Comparison of ENCODE assay signal across 8 mouse cellular contexts in genomic region chr3:97867221-97868023, GRCm38 (mm10). TPM values are rescaled to one million over a fixed set of nuclear protein-coding genes. Genes with fewer than 3 reads are reported as not detected.
A peak's percentile ranks its signal among the peaks of the same experiment; 100 is the strongest.
DNase-seq lines count a peak whose midpoint lies in the region; ATAC-seq and TF ChIP-seq lines count a peak whose summit lies in the region.

No protein-coding gene starts in this region.

- H3K36me3 ChIP-seq in thymus, adult 2 months (ENCODE audit: control insufficient read depth, insufficient read depth, low read length) = no peaks in the 10 kb centered on the region
- H3K36me3 ChIP-seq in heart, postnatal 0 days (replicated peaks; ENCODE audit: control insufficient read depth, insufficient read depth, low read length) = no peaks in the 10 kb centered on the region
- no peaks in the 10 kb centered on the region for H3K36me3 ChIP-seq in myocyte (ENCODE audit: control insufficient read depth, insufficient read depth)

- no peak for TF ChIP-seq CTCF in thymus, adult 2 months (IDR thresholded peaks at IDR 0.05; ENCODE audit: borderline replicate concordance, control insufficient read depth, extremely low read depth, insufficient read depth, low read length, poor library complexity)
- no peak for TF ChIP-seq CTCF in heart, postnatal 0 days (IDR thresholded peaks at IDR 0.05; ENCODE audit: low read depth)

- H3K4me3 ChIP-seq in thymus, adult 2 months (ENCODE audit: control insufficient read depth, insufficient read depth, low read length) = peak overlapping the region; percentile 49
- H3K4me3 ChIP-seq in heart, postnatal 0 days (ENCODE audit: low read depth, low read length) = peak overlapping the region; percentile 77
- H3K4me3 ChIP-seq in myocyte = peak overlapping the region; percentile 64

- WGBS in thymus, adult 2 months = 7% methylated on average over 28 of the region's 28 CpGs
- WGBS in heart, postnatal 0 days = 2% methylated on average over 28 of the region's 28 CpGs

- H3K9me3 ChIP-seq in heart, postnatal 0 days (replicated peaks; ENCODE audit: control insufficient read depth, low read length) = no peaks in the 10 kb centered on the region

- H3K27ac ChIP-seq in thymus, adult 2 months (ENCODE audit: control insufficient read depth, insufficient read depth, low read length) = no peak overlapping the region
- peak overlapping the region; percentile 99 for H3K27ac ChIP-seq in heart, postnatal 0 days (ENCODE audit: low read depth)

- TF ChIP-seq POLR2A in thymus, adult 2 months (IDR thresholded peaks at IDR 0.05; ENCODE audit: control insufficient read depth, extremely low read depth, insufficient read depth, low read length, poor library complexity) = no peak
- no peak for TF ChIP-seq POLR2A in myocyte (IDR thresholded peaks at IDR 0.05; ENCODE audit: insufficient read length, low read depth)

- TF ChIP-seq EP300 in heart, postnatal 0 days (IDR thresholded peaks at IDR 0.05; ENCODE audit: low read depth) = no peak

- peak; percentile 9 for ATAC-seq in heart, postnatal 0 days (ENCODE audit: insufficient read depth, low read depth)

- peaks cover 6% of the 10 kb centered on the region; the same call in 1 of the 2 replicates for H3K27me3 ChIP-seq in thymus, adult 2 months (ENCODE audit: control insufficient read depth, insufficient read depth, low read length)
- H3K27me3 ChIP-seq in heart, postnatal 0 days (ENCODE audit: control insufficient read depth, insufficient read depth, low read length) = peaks cover 5% of the 10 kb centered on the region; the same call in 1 of the 2 replicates
- H3K27me3 ChIP-seq in myocyte (ENCODE audit: control insufficient read depth, insufficient read depth, insufficient read length) = no peaks in the 10 kb centered on the region

- peaks cover 9% of the 10 kb centered on the region for H3K4me1 ChIP-seq in thymus, adult 2 months (replicated peaks; ENCODE audit: control insufficient read depth, insufficient read depth, low read length)
- peaks cover 5% of the 10 kb centered on the region; the same call in 1 of the 2 replicates for H3K4me1 ChIP-seq in heart, postnatal 0 days (ENCODE audit: control insufficient read depth, insufficient read depth)

- H3K79me2 ChIP-seq in myocyte (ENCODE audit: control insufficient read depth, insufficient read depth) = peaks cover 14% of the 10 kb centered on the region

- intact Hi-C loops in left cerebral cortex, postnatal 36 days (cut with DNase I) = loop anchor here (5.0 kb wide), 1 partner anchor 100 kb away; no protein-coding TSS in a partner anchor

- peak; percentile 11 for DNase-seq in adrenal gland, adult 2 months
- no peak for DNase-seq in adrenal gland, postnatal 25 days
- no peak for DNase-seq in thymus, adult 2 months
- no peak for DNase-seq in thymus, postnatal 10 days (ENCODE audit: low spot score in 2 of 2)
- DNase-seq in heart, postnatal 0 days (ENCODE audit: low spot score) = peak; percentile 16
- peak; percentile 56 to 59 for DNase-seq in left cerebral cortex, postnatal 36 days (ENCODE audit: low spot score in 2 of 2)
- no peak for DNase-seq in spleen, postnatal 4 days (ENCODE audit: low spot score in 2 of 2)

- peak overlapping the region; percentile 85 for H3K9ac ChIP-seq in heart, postnatal 0 days (replicated peaks; ENCODE audit: low read depth, low read length)

- peak overlapping the region; percentile 12 for H3ac ChIP-seq in myocyte (ENCODE audit: control insufficient read depth, insufficient read length)

- H3K4me2 ChIP-seq in heart, postnatal 0 days (ENCODE audit: low read depth, low read length) = peak overlapping the region; percentile 83
- H3K4me2 ChIP-seq in myocyte (ENCODE audit: low read depth) = peak overlapping the region; percentile 93

TF ChIP-seq in myocyte, 11 proteins besides CTCF, POLR2A, EP300 and RAD21:
- TF ChIP-seq E2F4 (IDR thresholded peaks at IDR 0.05; ENCODE audit: insufficient read depth) (no peak), TCF12 (IDR thresholded peaks at IDR 0.05; ENCODE audit: insufficient read depth, poor library complexity, severe bottlenecking) (no peak), USF1 (IDR thresholded peaks at IDR 0.05; ENCODE audit: low read depth) (no peak), TCF3 (IDR thresholded peaks at IDR 0.05; ENCODE audit: insufficient read length, low read depth) (no peak), POLR2AphosphoS2 (IDR thresholded peaks at IDR 0.05; ENCODE audit: insufficient read length, low read depth) (no peak), SRF (IDR thresholded peaks at IDR 0.05; ENCODE audit: control insufficient read depth, insufficient read length, low read depth) (no peak), MYOG (IDR thresholded peaks at IDR 0.05; ENCODE audit: control insufficient read depth in 1 of 3, insufficient read depth in 1 of 3, insufficient read length in 2 of 3, low read depth in 2 of 3) (no peak), REST (IDR thresholded peaks at IDR 0.05; ENCODE audit: insufficient read depth, insufficient read length) (no peak), CEBPB (IDR thresholded peaks at IDR 0.05; ENCODE audit: insufficient read depth, poor library complexity, severe bottlenecking) (no peak), MYOD1 (IDR thresholded peaks at IDR 0.05; ENCODE audit: control insufficient read depth in 1 of 3, insufficient read length in 2 of 3, low read depth in 2 of 3) (no peak), MAX (IDR thresholded peaks at IDR 0.05; ENCODE audit: low read depth) (no peak)

RNA-seq across cellular contexts. Expression of gene Pde4dip, which starts 21.1 kb away (rescaled TPM):
- 10 to 100 TPM; 24.6 to 39.7 TPM for total RNA-seq in adrenal gland, adult 2 months (2021)
- 13.1 and 17.7 TPM in 2 replicates for polyA plus RNA-seq in adrenal gland, adult 2 months (2012; rRNA removed)
- total RNA-seq in adrenal gland, postnatal 25 days (2021) = 21.6 and 23.6 TPM in 2 replicates
- 18.7 and 56.2 TPM in 2 replicates for polyA plus RNA-seq in thymus, adult 2 months (2012; rRNA removed)
- 415 and 498 TPM in 2 replicates for total RNA-seq in heart, postnatal 0 days (2014; rRNA removed; ENCODE audit: low replicate concordance)
- polyA plus RNA-seq in heart, postnatal 0 days (2015; fragmentation: Nextera tagmentation; extraction: Ambion mirVana) = 107 and 126 TPM in 2 replicates
- total RNA-seq in left cerebral cortex, postnatal 36 days (2021) = 100 to 1,000 TPM; 209 to 247 TPM
- 134 TPM for polyA plus RNA-seq in myocyte (2012; fragmentation: generic; extraction: Trizol)

RNA-seq across cellular contexts. Expression of gene Sec22b, which starts 33.6 kb away (rescaled TPM):
- total RNA-seq in adrenal gland, adult 2 months (2021) = 100 to 1,000 TPM in 1 of 2 experiments, 10 to 100 TPM in 1; 98.8 to 160 TPM
- polyA plus RNA-seq in adrenal gland, adult 2 months (2012; rRNA removed) = 15.5 and 21.4 TPM in 2 replicates
- total RNA-seq in adrenal gland, postnatal 25 days (2021) = 116 and 129 TPM in 2 replicates
- polyA plus RNA-seq in thymus, adult 2 months (2012; rRNA removed) = 35.2 and 36.6 TPM in 2 replicates
- 22.4 and 56.9 TPM in 2 replicates for total RNA-seq in heart, postnatal 0 days (2014; rRNA removed; ENCODE audit: low replicate concordance)
- 69.9 and 73.7 TPM in 2 replicates for polyA plus RNA-seq in heart, postnatal 0 days (2015; fragmentation: Nextera tagmentation; extraction: Ambion mirVana)
- 10 to 100 TPM; 72.5 to 79.6 TPM for total RNA-seq in left cerebral cortex, postnatal 36 days (2021)
- polyA plus RNA-seq in myocyte (2012; fragmentation: generic; extraction: Trizol) = 55.6 TPM

Comparison
In these comparisons a context has a peak if more than half of its experiments do, and no peak if none do; other contexts are left out.
1. DNase-seq: peak in adrenal gland, adult 2 months (single experiment), heart, postnatal 0 days (single experiment) and left cerebral cortex, postnatal 36 days (2 of 2); none in adrenal gland, postnatal 25 days (single experiment), thymus, adult 2 months (single experiment), thymus, postnatal 10 days (0 of 2) and spleen, postnatal 4 days (0 of 2).
2. Peak in every context shown above with its lines, with median percentiles within 50 percentile points of each other: H3K4me3 ChIP-seq.